In the genomic region with DNA sequence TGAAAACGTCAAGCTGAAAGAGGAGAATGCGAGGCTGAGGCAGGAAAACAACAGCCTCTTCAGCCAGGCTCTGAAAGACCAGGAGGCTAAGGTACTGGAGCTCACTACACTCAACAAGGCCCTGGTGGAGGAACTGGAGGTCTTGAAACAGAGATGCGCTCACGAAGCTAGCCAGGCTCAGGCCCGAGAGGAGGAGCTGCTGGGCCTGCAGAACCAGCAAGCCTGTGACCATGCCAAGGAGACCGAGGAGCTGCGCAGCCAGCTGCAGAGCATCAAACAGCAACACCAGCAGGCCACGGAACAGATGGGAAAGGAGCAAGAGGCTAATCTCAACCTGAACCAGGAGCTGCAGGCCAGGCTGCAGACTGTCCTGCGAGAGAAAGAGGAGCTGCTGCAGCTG, we compare ENCODE assay signal across 9 mouse cellular contexts. TPM values are rescaled to one million over a fixed set of nuclear protein-coding genes. Genes with fewer than 3 reads are reported as not detected.
A peak's percentile ranks its signal among the peaks of the same experiment; 100 is the strongest.
DNase-seq lines count a peak whose midpoint lies in the region; ATAC-seq lines count a peak whose summit lies in the region.
"Had no signal": no experiment of that assay in that cellular context is flagged by ENCODE, and none has a peak within 500 bp of the region (broad histone marks: within the 10 kb centered on the region; RNA-seq: fewer than 3 reads in every experiment).

No protein-coding gene starts in this region.

- 0 out of 2 replicates have a peak overlapping the region, but pooled peaks have one; percentile 25 for H3K9ac ChIP-seq in kidney, embryonic 15.5 days
- H3K9ac ChIP-seq in embryonic facial prominence, embryonic 15.5 days = 0 out of 2 replicates have a peak overlapping the region, but pooled peaks have one; percentile 42
- H3K9ac ChIP-seq in hindbrain, embryonic 15.5 days = peak overlapping the region; percentile 33
- 0 out of 2 replicates have a peak overlapping the region, but pooled peaks have one; percentile 1 for H3K9ac ChIP-seq in midbrain, embryonic 12.5 days (replicated peaks)

- no peaks in the 10 kb centered on the region for H3K9me3 ChIP-seq in kidney, embryonic 15.5 days (replicated peaks)
- no peaks in the 10 kb centered on the region for H3K9me3 ChIP-seq in embryonic facial prominence, embryonic 15.5 days (replicated peaks)
- no peaks in the 10 kb centered on the region for H3K9me3 ChIP-seq in hindbrain, embryonic 15.5 days
- H3K9me3 ChIP-seq in midbrain, embryonic 12.5 days = no peaks in the 10 kb centered on the region

- peak overlapping the region; percentile 42 for H3K4me3 ChIP-seq in kidney, embryonic 15.5 days (replicated peaks)
- peak overlapping the region; percentile 41 for H3K4me3 ChIP-seq in embryonic facial prominence, embryonic 15.5 days (replicated peaks)
- peak overlapping the region; percentile 43 for H3K4me3 ChIP-seq in hindbrain, embryonic 15.5 days
- peak overlapping the region; percentile 38 for H3K4me3 ChIP-seq in midbrain, embryonic 12.5 days

- H3K4me1 ChIP-seq in kidney, embryonic 15.5 days = peaks cover 6% of the 10 kb centered on the region
- H3K4me1 ChIP-seq in embryonic facial prominence, embryonic 15.5 days = peaks cover 8% of the 10 kb centered on the region; the same call in 1 of the 2 replicates
- H3K4me1 ChIP-seq in hindbrain, embryonic 15.5 days (replicated peaks) = peaks cover 11% of the 10 kb centered on the region; the same call in 1 of the 2 replicates
- H3K4me1 ChIP-seq in midbrain, embryonic 12.5 days = peaks cover 7% of the 10 kb centered on the region

- no peak for DNase-seq in kidney, adult 9 months
- no peak for DNase-seq in c-Kit-positive CD71-positive TER-119-positive erythroid progenitor cells, embryonic 14.5 days (ENCODE audit: low spot score)
- DNase-seq in layer of hippocampus, postnatal 10 days (ENCODE audit: low spot score in 2 of 2) = no peak

- ATAC-seq in kidney, embryonic 15.5 days (replicated peaks; ENCODE audit: low FRiP score) = peak; percentile 9; the same call in 1 of the 2 replicates
- no peak for ATAC-seq in embryonic facial prominence, embryonic 15.5 days (ENCODE audit: insufficient number of reproducible peaks, low FRiP score, low TSS enrichment, low read depth)
- ATAC-seq in hindbrain, embryonic 15.5 days (ENCODE audit: low FRiP score, low read depth) = no peak
- no peak for ATAC-seq in midbrain, embryonic 12.5 days (ENCODE audit: low FRiP score, low read depth)
- no peak for ATAC-seq in megakaryocyte-erythroid progenitor cell, adult 5-6 weeks (replicated peaks; ENCODE audit: low FRiP score, low TSS enrichment, poor library complexity, severe bottlenecking)

- WGBS in kidney, embryonic 15.5 days = 62% methylated on average over 9 of the region's 9 CpGs
- whole genome bisulfite sequencing in embryonic facial prominence, embryonic 15.5 days = 74% methylated on average over 9 of the region's 9 CpGs
- WGBS in hindbrain, embryonic 15.5 days = 67% methylated on average over 9 of the region's 9 CpGs
- WGBS in midbrain, embryonic 12.5 days = 70% methylated on average over 9 of the region's 9 CpGs

- H3K27me3 ChIP-seq in kidney, embryonic 15.5 days = no peaks in the 10 kb centered on the region
- no peaks in the 10 kb centered on the region for H3K27me3 ChIP-seq in embryonic facial prominence, embryonic 15.5 days
- no peaks in the 10 kb centered on the region for H3K27me3 ChIP-seq in hindbrain, embryonic 15.5 days
- peaks cover 7% of the 10 kb centered on the region for H3K27me3 ChIP-seq in midbrain, embryonic 12.5 days
- H3K27me3 ChIP-seq: CH12.LX had no signal

- H3K36me3 ChIP-seq in kidney, embryonic 15.5 days = no peaks in the 10 kb centered on the region
- no peaks in the 10 kb centered on the region for H3K36me3 ChIP-seq in embryonic facial prominence, embryonic 15.5 days
- H3K36me3 ChIP-seq in hindbrain, embryonic 15.5 days = no peaks in the 10 kb centered on the region
- H3K36me3 ChIP-seq in midbrain, embryonic 12.5 days = no peaks in the 10 kb centered on the region

- H3K27ac ChIP-seq in kidney, embryonic 15.5 days = no peak overlapping the region
- H3K27ac ChIP-seq in embryonic facial prominence, embryonic 15.5 days (replicated peaks) = no peak overlapping the region
- no peak overlapping the region for H3K27ac ChIP-seq in hindbrain, embryonic 15.5 days (replicated peaks)
- H3K27ac ChIP-seq in midbrain, embryonic 12.5 days (replicated peaks) = no peak overlapping the region

- H3K4me2 ChIP-seq in kidney, embryonic 15.5 days = peak overlapping the region; percentile 67
- peak overlapping the region; percentile 69 for H3K4me2 ChIP-seq in embryonic facial prominence, embryonic 15.5 days (replicated peaks)
- peak overlapping the region; percentile 72 for H3K4me2 ChIP-seq in hindbrain, embryonic 15.5 days
- H3K4me2 ChIP-seq in midbrain, embryonic 12.5 days (replicated peaks) = peak overlapping the region; percentile 60

RNA-seq across cellular contexts. Expression of gene Ccdc89, which starts 0.6 kb away (rescaled TPM):
- 1.3 and 1.7 TPM in 2 replicates for polyA plus RNA-seq in kidney, embryonic 15.5 days (2015; fragmentation: Nextera tagmentation; extraction: Ambion mirVana)
- polyA plus RNA-seq in embryonic facial prominence, embryonic 15.5 days (2015; fragmentation: Nextera tagmentation; extraction: Ambion mirVana) = 2.0 and 3.5 TPM in 2 replicates
- polyA plus RNA-seq in hindbrain, embryonic 15.5 days (2015; fragmentation: Nextera tagmentation; extraction: Ambion mirVana) = 2.0 and 2.3 TPM in 2 replicates
- 3.0 and 3.2 TPM in 2 replicates for polyA plus RNA-seq in midbrain, embryonic 12.5 days (2016; fragmentation: Nextera tagmentation; extraction: Ambion mirVana)
- 0.22 TPM in 1 of 2 replicates, not detected in the other for total RNA-seq in megakaryocyte-erythroid progenitor cell, adult 5-6 weeks (2014; fragmentation: Nextera tagmentation)
- not detected in 2 replicates for total RNA-seq in megakaryocyte-erythroid progenitor cell, adult 5-6 weeks (2017)
- total RNA-seq in layer of hippocampus, postnatal 10 days (2021) = under 1 TPM; 0.56 to 0.78 TPM
- total RNA-seq: CH12.LX had no signal

RNA-seq across cellular contexts. Expression of gene Crebzf, which starts 15.5 kb away (rescaled TPM):
- polyA plus RNA-seq in kidney, embryonic 15.5 days (2015; fragmentation: Nextera tagmentation; extraction: Ambion mirVana) = 34.7 and 35.8 TPM in 2 replicates
- 36.4 and 38.9 TPM in 2 replicates for polyA plus RNA-seq in embryonic facial prominence, embryonic 15.5 days (2015; fragmentation: Nextera tagmentation; extraction: Ambion mirVana)
- polyA plus RNA-seq in hindbrain, embryonic 15.5 days (2015; fragmentation: Nextera tagmentation; extraction: Ambion mirVana) = 28.5 and 29.0 TPM in 2 replicates
- 58.1 and 70.6 TPM in 2 replicates for polyA plus RNA-seq in midbrain, embryonic 12.5 days (2016; fragmentation: Nextera tagmentation; extraction: Ambion mirVana)
- 119 and 128 TPM in 2 replicates for total RNA-seq in megakaryocyte-erythroid progenitor cell, adult 5-6 weeks (2014; fragmentation: Nextera tagmentation)
- 56.5 and 102 TPM in 2 replicates for total RNA-seq in megakaryocyte-erythroid progenitor cell, adult 5-6 weeks (2017)
- total RNA-seq in layer of hippocampus, postnatal 10 days (2021) = 10 to 100 TPM; 75.2 to 88.0 TPM

RNA-seq across cellular contexts. Expression of gene Tmem126a, which starts 30.0 kb away (rescaled TPM):
- 115 and 126 TPM in 2 replicates for polyA plus RNA-seq in kidney, embryonic 15.5 days (2015; fragmentation: Nextera tagmentation; extraction: Ambion mirVana)
- 84.9 and 87.6 TPM in 2 replicates for polyA plus RNA-seq in embryonic facial prominence, embryonic 15.5 days (2015; fragmentation: Nextera tagmentation; extraction: Ambion mirVana)
- 124 and 134 TPM in 2 replicates for polyA plus RNA-seq in hindbrain, embryonic 15.5 days (2015; fragmentation: Nextera tagmentation; extraction: Ambion mirVana)
- polyA plus RNA-seq in midbrain, embryonic 12.5 days (2016; fragmentation: Nextera tagmentation; extraction: Ambion mirVana) = 117 and 119 TPM in 2 replicates
- total RNA-seq in megakaryocyte-erythroid progenitor cell, adult 5-6 weeks (2014; fragmentation: Nextera tagmentation) = 32.5 and 39.8 TPM in 2 replicates
- 15.6 and 33.1 TPM in 2 replicates for total RNA-seq in megakaryocyte-erythroid progenitor cell, adult 5-6 weeks (2017)
- 10 to 100 TPM; 43.0 to 47.0 TPM for total RNA-seq in layer of hippocampus, postnatal 10 days (2021)

RNA-seq across cellular contexts. Expression of gene Tmem126b, which starts 48.8 kb away (rescaled TPM):
- 35.3 and 37.1 TPM in 2 replicates for polyA plus RNA-seq in kidney, embryonic 15.5 days (2015; fragmentation: Nextera tagmentation; extraction: Ambion mirVana)
- 32.8 and 36.9 TPM in 2 replicates for polyA plus RNA-seq in embryonic facial prominence, embryonic 15.5 days (2015; fragmentation: Nextera tagmentation; extraction: Ambion mirVana)
- 42.0 and 47.0 TPM in 2 replicates for polyA plus RNA-seq in hindbrain, embryonic 15.5 days (2015; fragmentation: Nextera tagmentation; extraction: Ambion mirVana)
- polyA plus RNA-seq in midbrain, embryonic 12.5 days (2016; fragmentation: Nextera tagmentation; extraction: Ambion mirVana) = 40.7 and 44.6 TPM in 2 replicates
- total RNA-seq in megakaryocyte-erythroid progenitor cell, adult 5-6 weeks (2014; fragmentation: Nextera tagmentation) = 7.9 and 10.9 TPM in 2 replicates
- 7.8 and 15.4 TPM in 2 replicates for total RNA-seq in megakaryocyte-erythroid progenitor cell, adult 5-6 weeks (2017)
- total RNA-seq in layer of hippocampus, postnatal 10 days (2021) = 10 to 100 TPM; 19.4 TPM

RNA-seq across cellular contexts. Expression of gene Dlg2, which starts 49.5 kb away (rescaled TPM):
- polyA plus RNA-seq in kidney, embryonic 15.5 days (2015; fragmentation: Nextera tagmentation; extraction: Ambion mirVana) = 0.87 and 1.4 TPM in 2 replicates
- 6.1 and 7.2 TPM in 2 replicates for polyA plus RNA-seq in embryonic facial prominence, embryonic 15.5 days (2015; fragmentation: Nextera tagmentation; extraction: Ambion mirVana)
- 27.4 and 28.5 TPM in 2 replicates for polyA plus RNA-seq in hindbrain, embryonic 15.5 days (2015; fragmentation: Nextera tagmentation; extraction: Ambion mirVana)
- polyA plus RNA-seq in midbrain, embryonic 12.5 days (2016; fragmentation: Nextera tagmentation; extraction: Ambion mirVana) = 4.2 and 5.4 TPM in 2 replicates
- 0.10 and 2.1 TPM in 2 replicates for total RNA-seq in megakaryocyte-erythroid progenitor cell, adult 5-6 weeks (2014; fragmentation: Nextera tagmentation)
- total RNA-seq in megakaryocyte-erythroid progenitor cell, adult 5-6 weeks (2017) = 0.33 and 2.3 TPM in 2 replicates
- total RNA-seq in layer of hippocampus, postnatal 10 days (2021) = 100 to 1,000 TPM; 264 to 268 TPM
- total RNA-seq: CH12.LX had no signal
